Mouse (Mus musculus): ENCODE data around the gene Nrd1. TPM values are rescaled to one million over a fixed set of nuclear protein-coding genes. Genes with fewer than 3 reads are reported as not detected.

Nrd1 gene
- total and polyA plus RNA-seq, 2 experiments from 2014 or later, result 50.7 to 61.2 TPM

- DNase-seq (no peak), ATAC-seq (no peak)
- H3K4me1 ChIP-seq (ENCODE audit: insufficient read depth), result no peaks in the 10 kb centered on the region
- 62% methylated on average over 3 of the region's 3 CpGs for WGBS
- no peaks in the 10 kb centered on the region for H3K27me3 ChIP-seq (ENCODE audit: insufficient read depth, low read length)
- H3K36me3 ChIP-seq (ENCODE audit: insufficient read depth), result peaks cover 30% of the 10 kb centered on the region
- no peak overlapping the region for H3K4me3 ChIP-seq (ENCODE audit: low read depth, low read length)
- TF ChIP-seq CTCF (IDR thresholded peaks at IDR 0.05; ENCODE audit: low read depth), result no peak
- H3K4me2 ChIP-seq (ENCODE audit: low read depth), result no peak overlapping the region
- no peak overlapping the region for H3K9ac ChIP-seq
- no peak overlapping the region for H3K27ac ChIP-seq (ENCODE audit: low read depth, low read length)
- H3K9me3 ChIP-seq (ENCODE audit: low read length), result no peaks in the 10 kb centered on the region
Measured at GRCm38 (mm10) chr4:109025061-109025460, 24.6 kb downstream of the Nrd1 start.

- no peak for TF ChIP-seq CTCF (IDR thresholded peaks at IDR 0.05; ENCODE audit: low read depth)
- ATAC-seq (no peak), DNase-seq (no peak)
- Histone ChIP-seq H3K27me3 (ENCODE audit: insufficient read depth, low read length) (no peaks in the 10 kb centered on the region), H3K4me1 (ENCODE audit: insufficient read depth) (no peaks in the 10 kb centered on the region), H3K36me3 (ENCODE audit: insufficient read depth) (peaks cover 39% of the 10 kb centered on the region), H3K9ac (no peak overlapping the region), H3K9me3 (ENCODE audit: low read length) (no peaks in the 10 kb centered on the region), H3K4me2 (ENCODE audit: low read depth) (no peak overlapping the region), H3K4me3 (ENCODE audit: low read depth, low read length) (no peak overlapping the region), H3K27ac (ENCODE audit: low read depth, low read length) (no peak overlapping the region)
- 30% methylated on average over 3 of the region's 3 CpGs for WGBS
Measured at GRCm38 (mm10) chr4:109026543-109026942, 26.1 kb downstream of the Nrd1 start.

GRCm38 (mm10) chr4:109029857-109030256 is 29.4 kb downstream of the Nrd1 start:
- Histone ChIP-seq H3K4me1 (ENCODE audit: insufficient read depth) (no peaks in the 10 kb centered on the region), H3K27me3 (ENCODE audit: insufficient read depth, low read length) (no peaks in the 10 kb centered on the region), H3K27ac (ENCODE audit: low read depth, low read length) (no peak overlapping the region), H3K4me2 (ENCODE audit: low read depth) (no peak overlapping the region), H3K9me3 (ENCODE audit: low read length) (no peaks in the 10 kb centered on the region), H3K9ac (no peak overlapping the region), H3K4me3 (ENCODE audit: low read depth, low read length) (no peak overlapping the region), H3K36me3 (ENCODE audit: insufficient read depth) (peaks cover 51% of the 10 kb centered on the region)
- no peak for TF ChIP-seq CTCF (IDR thresholded peaks at IDR 0.05; ENCODE audit: low read depth)
- whole genome bisulfite sequencing, result 96% methylated on average over 2 of the region's 2 CpGs
- ATAC-seq, result no peak
- DNase-seq, result no peak

- TF ChIP-seq CTCF (IDR thresholded peaks at IDR 0.05; ENCODE audit: low read depth), result no peak
- Histone ChIP-seq H3K27me3 (ENCODE audit: insufficient read depth, low read length) (no peaks in the 10 kb centered on the region), H3K36me3 (ENCODE audit: insufficient read depth) (peaks cover 47% of the 10 kb centered on the region), H3K4me2 (ENCODE audit: low read depth) (no peak overlapping the region), H3K4me3 (ENCODE audit: low read depth, low read length) (no peak overlapping the region), H3K27ac (ENCODE audit: low read depth, low read length) (no peak overlapping the region), H3K9ac (no peak overlapping the region), H3K9me3 (ENCODE audit: low read length) (no peaks in the 10 kb centered on the region), H3K4me1 (ENCODE audit: insufficient read depth) (no peaks in the 10 kb centered on the region)
- ATAC-seq, result no peak
- DNase-seq, result no peak
- WGBS, result 95% methylated on average over 2 of the region's 2 CpGs
Measured at GRCm38 (mm10) chr4:109030266-109030665, 29.8 kb downstream of the Nrd1 start.

GRCm38 (mm10) chr4:109036327-109036726 is 35.9 kb downstream of the Nrd1 start:
- H3K27me3 ChIP-seq (ENCODE audit: insufficient read depth, low read length), result no peaks in the 10 kb centered on the region
- peak; percentile 79 for TF ChIP-seq CTCF (IDR thresholded peaks at IDR 0.05; ENCODE audit: low read depth)
- H3K4me3 ChIP-seq (ENCODE audit: low read depth, low read length), result no peak overlapping the region
- H3K9me3 ChIP-seq (ENCODE audit: low read length), result no peaks in the 10 kb centered on the region
- peaks cover 37% of the 10 kb centered on the region for H3K36me3 ChIP-seq (ENCODE audit: insufficient read depth)
- no peak overlapping the region for H3K27ac ChIP-seq (ENCODE audit: low read depth, low read length)
- ATAC-seq (peak; percentile 74), DNase-seq (peak; percentile 69)
- H3K4me2 ChIP-seq (ENCODE audit: low read depth), result no peak overlapping the region
- H3K4me1 ChIP-seq (ENCODE audit: insufficient read depth), result no peaks in the 10 kb centered on the region
- H3K9ac ChIP-seq, result no peak overlapping the region

GRCm38 (mm10) chr4:109042739-109043138 is 42.3 kb downstream of the Nrd1 start:
- 92% methylated on average over 4 of the region's 4 CpGs for WGBS
- Histone ChIP-seq H3K27me3 (ENCODE audit: insufficient read depth, low read length) (no peaks in the 10 kb centered on the region), H3K36me3 (ENCODE audit: insufficient read depth) (peaks cover 64% of the 10 kb centered on the region), H3K27ac (ENCODE audit: low read depth, low read length) (no peak overlapping the region), H3K4me1 (ENCODE audit: insufficient read depth) (no peaks in the 10 kb centered on the region), H3K9ac (no peak overlapping the region), H3K9me3 (ENCODE audit: low read length) (no peaks in the 10 kb centered on the region), H3K4me3 (ENCODE audit: low read depth, low read length) (no peak overlapping the region), H3K4me2 (ENCODE audit: low read depth) (no peak overlapping the region)
- DNase-seq (no peak), ATAC-seq (no peak)
- no peak for TF ChIP-seq CTCF (IDR thresholded peaks at IDR 0.05; ENCODE audit: low read depth)

- Histone ChIP-seq H3K4me3 (ENCODE audit: low read depth, low read length) (no peak overlapping the region), H3K27me3 (ENCODE audit: insufficient read depth, low read length) (no peaks in the 10 kb centered on the region), H3K9me3 (ENCODE audit: low read length) (no peaks in the 10 kb centered on the region), H3K4me1 (ENCODE audit: insufficient read depth) (no peaks in the 10 kb centered on the region), H3K9ac (no peak overlapping the region), H3K27ac (ENCODE audit: low read depth, low read length) (no peak overlapping the region), H3K4me2 (ENCODE audit: low read depth) (no peak overlapping the region), H3K36me3 (ENCODE audit: insufficient read depth) (peaks cover 68% of the 10 kb centered on the region)
- WGBS, result 80% methylated on average over 5 of the region's 5 CpGs
- TF ChIP-seq CTCF (IDR thresholded peaks at IDR 0.05; ENCODE audit: low read depth), result no peak
- ATAC-seq (no peak), DNase-seq (no peak)
Measured at GRCm38 (mm10) chr4:109043294-109043693, 42.8 kb downstream of the Nrd1 start.

GRCm38 (mm10) chr4:109043756-109044155 is 43.3 kb downstream of the Nrd1 start:
- Histone ChIP-seq H3K27ac (ENCODE audit: low read depth, low read length) (no peak overlapping the region), H3K9me3 (ENCODE audit: low read length) (no peaks in the 10 kb centered on the region), H3K27me3 (ENCODE audit: insufficient read depth, low read length) (no peaks in the 10 kb centered on the region), H3K4me3 (ENCODE audit: low read depth, low read length) (no peak overlapping the region), H3K4me2 (ENCODE audit: low read depth) (no peak overlapping the region), H3K36me3 (ENCODE audit: insufficient read depth) (peaks cover 68% of the 10 kb centered on the region), H3K4me1 (ENCODE audit: insufficient read depth) (no peaks in the 10 kb centered on the region), H3K9ac (no peak overlapping the region)
- no peak for ATAC-seq
- 78% methylated on average over 5 of the region's 5 CpGs for WGBS
- no peak for DNase-seq
- TF ChIP-seq CTCF (IDR thresholded peaks at IDR 0.05; ENCODE audit: low read depth), result no peak

Data from forebrain, postnatal 0 days (tissue).